ENCODE assay signal across 20 mouse cellular contexts in the genomic region with DNA sequence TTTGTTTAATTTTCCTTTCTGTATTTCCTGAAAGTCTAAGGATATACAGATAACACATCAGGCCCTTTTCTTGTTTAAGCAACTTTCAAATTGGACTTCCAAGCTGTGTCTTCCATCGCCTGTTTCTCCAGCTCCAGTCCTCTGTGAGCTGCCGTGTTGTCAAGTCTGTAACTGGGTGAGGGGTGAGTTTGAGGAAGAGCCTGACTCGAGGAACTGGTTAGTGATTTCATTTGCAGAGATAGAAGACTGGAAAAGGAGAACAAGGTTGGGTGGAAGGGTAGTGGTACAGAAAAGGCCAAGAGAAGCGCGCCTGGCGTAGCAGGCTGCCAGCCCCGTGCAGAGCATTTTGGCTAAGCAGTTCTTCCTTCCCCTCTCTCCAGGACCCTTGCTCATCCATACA.
DNase-seq lines count a peak whose midpoint lies in the region; ATAC-seq and TF ChIP-seq lines count a peak whose summit lies in the region.
"Had no signal": no experiment of that assay in that cellular context is flagged by ENCODE, and none has a peak within 500 bp of the region (broad histone marks: within the 10 kb centered on the region; RNA-seq: fewer than 3 reads in every experiment).

No protein-coding gene starts in this region.

- TF ChIP-seq CTCF in bone marrow macrophage, adult 2 months (IDR thresholded peaks at IDR 0.05; ENCODE audit: low read depth, low read length) = no peak
- no peak for TF ChIP-seq CTCF in cerebellum, adult 2 months (IDR thresholded peaks at IDR 0.05; ENCODE audit: borderline replicate concordance, insufficient read depth, low read depth, low read length)

- no peaks in the 10 kb centered on the region for H3K9me3 ChIP-seq in hindbrain, embryonic 10.5 days
- H3K9me3 ChIP-seq: heart, embryonic 12.5 days; hindbrain, embryonic 13.5 days; intestine, embryonic 15.5 days had no signal

- H3K27me3 ChIP-seq in hindbrain, embryonic 10.5 days (ENCODE audit: insufficient read depth, poor library complexity, severe bottlenecking) = no peaks in the 10 kb centered on the region
- no peaks in the 10 kb centered on the region for H3K27me3 ChIP-seq in cerebellum, adult 2 months (ENCODE audit: control insufficient read depth, insufficient read depth, low read length)
- H3K27me3 ChIP-seq: heart, embryonic 12.5 days; hindbrain, embryonic 13.5 days; intestine, embryonic 15.5 days had no signal

- peak; percentile 77 for ATAC-seq in megakaryocyte, adult 5-6 weeks (ENCODE audit: poor library complexity, severe bottlenecking)
- ATAC-seq: forebrain, embryonic 16.5 days; intestine, embryonic 15.5 days; midbrain, embryonic 16.5 days had no signal

- intact Hi-C loops in left cerebral cortex, postnatal 25 days (cut with DNase I) = no loop called here

- H3K27ac ChIP-seq in bone marrow macrophage, adult 2 months (ENCODE audit: insufficient read depth, low read depth, low read length) = peak overlapping the region; percentile 70
- H3K27ac ChIP-seq in hindbrain, embryonic 10.5 days = no peak overlapping the region
- no peak overlapping the region for H3K27ac ChIP-seq in cerebellum, adult 2 months (ENCODE audit: insufficient read depth, low read length)
- H3K27ac ChIP-seq: hindbrain, embryonic 13.5 days; intestine, embryonic 15.5 days; stomach, postnatal 0 days had no signal

- peaks cover 25% of the 10 kb centered on the region for H3K4me1 ChIP-seq in bone marrow macrophage, adult 2 months (ENCODE audit: control insufficient read depth, insufficient read depth, low read length)
- peaks cover 8% of the 10 kb centered on the region; the same call in 1 of the 2 replicates for H3K4me1 ChIP-seq in hindbrain, embryonic 10.5 days (replicated peaks)
- no peaks in the 10 kb centered on the region for H3K4me1 ChIP-seq in cerebellum, adult 2 months (ENCODE audit: control insufficient read depth, insufficient read depth, low read length)
- H3K4me1 ChIP-seq: hindbrain, embryonic 13.5 days had no signal

- DNase-seq in lung, postnatal 36 days = peak; percentile 35
- DNase-seq in lung, adult 18-20 months = no peak
- no peak for DNase-seq in hindbrain, embryonic 10.5 days (ENCODE audit: low spot score)
- DNase-seq in left cerebral cortex, postnatal 25 days (ENCODE audit: low spot score in 2 of 2) = no peak
- no peak for DNase-seq in cerebellum, adult 2 months
- DNase-seq: adrenal gland, postnatal 25 days; cerebellum, adult 8-10 months; heart, postnatal 14 days; kidney, adult 9 months; kidney, postnatal 4 days; lung, embryonic 14.5 days; right cerebral cortex, postnatal 4 days had no signal

- no peaks in the 10 kb centered on the region for H3K36me3 ChIP-seq in hindbrain, embryonic 10.5 days
- H3K36me3 ChIP-seq: heart, embryonic 12.5 days; hindbrain, embryonic 13.5 days; intestine, embryonic 15.5 days had no signal

- no peak overlapping the region for H3K4me3 ChIP-seq in bone marrow macrophage, adult 2 months (ENCODE audit: insufficient read depth, low read length)
- no peak overlapping the region for H3K4me3 ChIP-seq in hindbrain, embryonic 10.5 days
- H3K4me3 ChIP-seq in cerebellum, adult 2 months (replicated peaks; ENCODE audit: insufficient read depth, low read depth, low read length) = no peak overlapping the region
- H3K4me3 ChIP-seq: heart, embryonic 12.5 days; hindbrain, embryonic 13.5 days; intestine, embryonic 15.5 days had no signal

- TF ChIP-seq POLR2A in bone marrow macrophage, adult 2 months (IDR thresholded peaks at IDR 0.05; ENCODE audit: borderline replicate concordance, low read depth, low read length) = no peak
- TF ChIP-seq POLR2A in cerebellum, adult 2 months (IDR thresholded peaks at IDR 0.05; ENCODE audit: borderline replicate concordance, insufficient read depth, low read length) = no peak

- WGBS in hindbrain, embryonic 10.5 days = 93% methylated on average over 7 of the region's 7 CpGs
- 91% methylated on average over 7 of the region's 7 CpGs for WGBS in cerebellum, adult 2 months
